Mouse (Mus musculus) hindbrain, embryonic 11.5 days (tissue): ENCODE measurements around the gene Ptprd. TPM values are rescaled to one million over a fixed set of nuclear protein-coding genes. Genes with fewer than 3 reads are reported as not detected.

Experiments used
- ATAC-seq: fragments of 200-750 bp; cut with Nextera tagmentation; 2 replicates; pipeline ENCODE4 v1.8.0; 2017; ENCODE audit warnings: mild to moderate bottlenecking, moderate TSS enrichment, moderate library complexity; ENCODE audit not compliant: low FRiP score
- DNase-seq: peaks from one replicate; pipeline ENCODE4 v3.0.0-alpha.2; 2015; ENCODE audit warnings: low spot score
- H3K27ac ChIP-seq: fragments of 300-500 bp; sonication (generic); 2 replicates; pipeline ENCODE4 v1.5.1; 2014; ENCODE audit warnings: mild to moderate bottlenecking, low read depth, low read length
- H3K27me3 ChIP-seq: fragments of 300-500 bp; sonication (generic); 2 replicates; pipeline ENCODE4 v1.6.1; 2014; ENCODE audit warnings: mild to moderate bottlenecking, low read length, moderate library complexity, mixed read lengths; ENCODE audit not compliant: control insufficient read depth, insufficient read depth
- H3K36me3 ChIP-seq: fragments of 300-500 bp; sonication (generic); 2 replicates; pipeline ENCODE4 v1.6.1; 2014; ENCODE audit warnings: mild to moderate bottlenecking, low read length, moderate library complexity, mixed read lengths; ENCODE audit not compliant: control insufficient read depth, insufficient read depth
- H3K4me1 ChIP-seq: fragments of 300-500 bp; sonication (generic); replicated peaks from 2 replicates; pipeline ENCODE4 v1.6.1; 2014; ENCODE audit warnings: low read length, mixed read lengths; ENCODE audit not compliant: control insufficient read depth, insufficient read depth
- H3K4me2 ChIP-seq: fragments of 300-500 bp; sonication (generic); replicated peaks from 2 replicates; pipeline ENCODE4 v1.6.1; 2014; ENCODE audit warnings: mild to moderate bottlenecking, low read depth, low read length
- H3K4me3 ChIP-seq: fragments of 300-500 bp; sonication (generic); 2 replicates; pipeline ENCODE4 v1.5.1; 2014; ENCODE audit warnings: low read depth, low read length
- H3K9ac ChIP-seq: fragments of 300-500 bp; sonication (generic); 2 replicates; pipeline ENCODE4 v1.6.1; 2014; ENCODE audit warnings: low read depth, low read length
- H3K9me3 ChIP-seq: fragments of 300-500 bp; sonication (generic); 2 replicates; pipeline ENCODE4 v1.6.1; 2016; ENCODE audit warnings: low read length; ENCODE audit not compliant: control insufficient read depth
- WGBS: fragments of 180-500 bp; shearing (Covaris S2); extraction: QIAGEN DNeasy Blood & Tissue Kit; methylation state at CpG from one replicate; pipeline ENCODE4 v1.1.7; 2014; 5-methylcytosine and 5-hydroxymethylcytosine counted together
- polyA plus RNA-seq: library from polyadenylated mRNA; unstranded; fragments of >200 nt; fragmentation: Nextera tagmentation; extraction: Ambion mirVana; gene quantifications from 2 replicates; pipeline ENCODE4 v1.2.1, GENCODE M21; 2014

Gene Ptprd
- polyA plus RNA-seq, 1 experiment from 2014 or later, result 31.7 TPM

DNA sequence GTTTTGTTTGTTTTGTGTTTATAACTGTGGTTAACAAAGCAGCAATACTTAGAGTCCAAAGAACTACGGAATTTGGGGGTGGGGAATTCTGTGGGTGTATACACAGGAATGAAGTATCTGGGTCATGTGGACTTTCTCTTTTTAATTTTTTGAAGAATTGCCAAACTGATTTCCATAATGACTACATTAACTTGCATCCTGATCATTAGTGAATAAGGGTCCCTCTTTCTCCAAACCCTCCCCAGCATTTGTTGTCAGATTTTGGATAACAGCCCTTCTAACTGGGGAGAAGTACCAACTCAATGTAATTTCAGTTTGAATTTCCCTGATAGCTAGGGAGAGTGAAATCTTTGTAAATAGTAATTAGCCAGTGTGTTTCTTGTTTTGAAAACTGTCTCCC is 43.3 kb downstream of the Ptprd start:
- Histone ChIP-seq H3K4me1 (no peaks in the 10 kb centered on the region), H3K27ac (no peak overlapping the region), H3K4me3 (no peak overlapping the region), H3K4me2 (no peak overlapping the region), H3K27me3 (no peaks in the 10 kb centered on the region), H3K36me3 (no peaks in the 10 kb centered on the region), H3K9me3 (no peaks in the 10 kb centered on the region), H3K9ac (no peak overlapping the region)
- DNase-seq (no peak), ATAC-seq (no peak)
- WGBS, result 84% methylated on average over 1 of the region's 1 CpGs

DNA sequence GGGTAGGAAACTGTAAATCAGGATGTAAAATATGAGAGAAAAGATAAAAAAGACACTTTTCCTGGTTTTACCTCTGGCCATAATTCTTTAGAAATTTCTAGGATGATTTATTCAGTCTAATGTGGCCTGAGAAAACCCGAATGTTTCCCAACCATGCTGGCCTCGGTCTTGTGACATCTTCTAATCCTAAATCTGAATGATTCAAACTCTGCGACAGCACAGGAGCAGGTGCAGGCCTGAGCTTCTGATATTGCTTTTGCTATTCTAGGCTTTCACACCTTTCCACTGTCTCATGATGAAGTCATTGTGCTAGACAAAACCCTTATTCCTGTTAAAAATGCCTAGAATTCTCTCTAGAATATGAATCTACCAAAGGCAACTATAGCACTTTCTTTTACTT is 51.3 kb downstream of the Ptprd start:
- Histone ChIP-seq H3K4me2 (no peak overlapping the region), H3K4me3 (no peak overlapping the region), H3K9me3 (no peaks in the 10 kb centered on the region), H3K27me3 (no peaks in the 10 kb centered on the region), H3K36me3 (no peaks in the 10 kb centered on the region), H3K27ac (no peak overlapping the region), H3K9ac (no peak overlapping the region), H3K4me1 (no peaks in the 10 kb centered on the region)
- no peak for DNase-seq
- WGBS, result 83% methylated on average over 3 of the region's 3 CpGs
- no peak for ATAC-seq

DNA sequence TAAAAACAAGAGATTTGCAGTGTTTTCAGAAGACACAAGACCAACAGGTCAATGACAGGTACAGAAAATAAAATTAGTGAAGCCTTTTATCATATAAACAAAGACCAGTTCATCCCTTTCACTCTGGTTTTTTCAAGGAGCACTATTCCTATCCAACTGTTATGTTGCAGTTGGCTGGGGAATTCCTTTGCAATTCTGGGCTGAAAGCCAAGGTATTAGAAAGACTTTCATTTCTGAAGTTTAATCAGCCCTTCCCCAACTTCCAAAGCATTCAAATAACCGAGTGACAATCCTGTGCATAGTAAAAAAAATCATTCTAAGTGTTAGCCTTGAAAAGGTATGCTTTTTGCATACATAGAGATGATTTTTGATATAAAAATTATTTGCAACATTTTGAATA is 61.2 kb downstream of the Ptprd start:
- Histone ChIP-seq H3K4me2 (no peak overlapping the region), H3K27ac (no peak overlapping the region), H3K9ac (no peak overlapping the region), H3K4me1 (no peaks in the 10 kb centered on the region), H3K36me3 (no peaks in the 10 kb centered on the region), H3K9me3 (no peaks in the 10 kb centered on the region), H3K27me3 (no peaks in the 10 kb centered on the region), H3K4me3 (no peak overlapping the region)
- ATAC-seq (no peak), DNase-seq (no peak)
- WGBS, result 58% methylated on average over 1 of the region's 1 CpGs

DNA sequence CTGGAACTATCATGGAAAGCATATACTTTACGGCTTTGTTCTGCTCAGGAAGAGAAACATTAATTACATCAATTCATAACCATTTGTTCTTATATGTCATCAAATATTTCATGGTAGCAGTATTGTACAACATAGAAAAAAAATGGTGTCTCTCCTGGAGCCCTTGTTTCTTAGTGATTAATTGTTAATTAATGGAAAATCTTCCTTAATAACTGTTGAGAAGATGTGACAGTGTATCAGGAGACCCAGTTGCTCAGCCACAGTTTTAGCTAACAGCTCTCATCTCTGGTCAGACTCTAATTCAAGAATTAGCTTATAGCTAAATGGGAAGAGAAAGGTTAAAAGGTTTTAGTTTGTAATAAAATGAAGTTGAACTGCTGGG is 69.0 kb downstream of the Ptprd start:
- Histone ChIP-seq H3K4me1 (no peaks in the 10 kb centered on the region), H3K9ac (no peak overlapping the region), H3K36me3 (no peaks in the 10 kb centered on the region), H3K27ac (no peak overlapping the region), H3K9me3 (no peaks in the 10 kb centered on the region), H3K27me3 (no peaks in the 10 kb centered on the region), H3K4me2 (no peak overlapping the region), H3K4me3 (no peak overlapping the region)
- DNase-seq (no peak), ATAC-seq (peak; percentile 27; the same call in 1 of the 2 replicates)
- 73% methylated on average over 1 of the region's 1 CpGs for WGBS

DNA sequence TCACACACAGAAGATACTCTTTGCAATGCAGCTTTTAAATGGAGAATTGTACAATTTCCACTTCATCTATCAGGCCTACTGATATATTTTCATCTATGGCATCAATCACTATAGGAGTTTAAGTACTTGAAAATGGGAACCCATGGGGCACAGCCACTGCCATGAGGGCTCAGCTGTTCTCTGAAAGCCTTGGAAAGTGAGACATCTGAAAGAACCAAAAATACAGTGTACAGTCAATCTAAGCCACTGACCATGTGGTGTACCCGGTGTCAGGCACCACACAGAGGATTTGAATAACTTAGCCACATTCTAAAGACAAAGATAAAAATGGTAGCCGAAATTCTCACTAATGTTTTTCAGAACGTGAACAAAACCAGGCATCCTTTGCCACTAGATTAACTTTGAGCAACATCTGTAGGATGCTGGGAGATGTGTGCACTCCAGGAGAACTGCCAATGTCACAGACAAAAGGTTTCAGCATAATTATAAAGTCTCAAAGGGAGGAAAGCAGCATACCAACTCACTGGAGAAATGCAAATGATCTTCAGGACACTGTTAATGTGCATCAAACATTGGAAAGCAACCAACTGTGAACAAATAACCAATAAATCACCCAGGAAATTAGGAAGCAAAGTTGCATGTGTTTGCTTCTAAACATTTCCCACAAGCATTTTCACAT is 69.5 kb downstream of the Ptprd start:
- Histone ChIP-seq H3K4me2 (no peak overlapping the region), H3K4me1 (no peaks in the 10 kb centered on the region), H3K27ac (no peak overlapping the region), H3K27me3 (no peaks in the 10 kb centered on the region), H3K4me3 (no peak overlapping the region), H3K9me3 (no peaks in the 10 kb centered on the region), H3K9ac (no peak overlapping the region), H3K36me3 (no peaks in the 10 kb centered on the region)
- ATAC-seq, result peak; percentile 87
- no peak for DNase-seq
- WGBS, result 63% methylated on average over 3 of the region's 3 CpGs

DNA sequence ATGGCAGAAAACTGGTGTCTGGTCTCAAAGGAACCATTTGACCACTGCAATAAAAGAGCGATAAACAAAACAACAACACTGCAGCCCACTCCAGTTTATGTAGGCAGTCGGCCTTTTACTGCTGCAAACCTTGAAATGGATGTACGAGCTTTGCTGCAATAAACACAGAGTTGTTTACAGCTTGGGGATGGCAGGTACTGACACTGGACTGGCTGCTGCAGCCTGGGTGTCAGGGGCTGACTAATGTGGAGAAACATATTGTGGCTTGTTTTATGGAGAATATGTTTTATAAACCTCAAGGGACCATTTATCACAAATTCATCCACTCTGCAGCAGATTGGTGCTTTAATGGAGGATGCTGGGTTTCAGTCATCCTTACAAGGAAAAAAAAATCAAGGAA is 100.9 kb downstream of the Ptprd start:
- 83% methylated on average over 3 of the region's 3 CpGs for WGBS
- Histone ChIP-seq H3K27me3 (no peaks in the 10 kb centered on the region), H3K27ac (no peak overlapping the region), H3K9me3 (no peaks in the 10 kb centered on the region), H3K4me1 (no peaks in the 10 kb centered on the region), H3K9ac (no peak overlapping the region), H3K4me2 (no peak overlapping the region), H3K4me3 (no peak overlapping the region), H3K36me3 (no peaks in the 10 kb centered on the region)
- ATAC-seq, result no peak
- no peak for DNase-seq

DNA sequence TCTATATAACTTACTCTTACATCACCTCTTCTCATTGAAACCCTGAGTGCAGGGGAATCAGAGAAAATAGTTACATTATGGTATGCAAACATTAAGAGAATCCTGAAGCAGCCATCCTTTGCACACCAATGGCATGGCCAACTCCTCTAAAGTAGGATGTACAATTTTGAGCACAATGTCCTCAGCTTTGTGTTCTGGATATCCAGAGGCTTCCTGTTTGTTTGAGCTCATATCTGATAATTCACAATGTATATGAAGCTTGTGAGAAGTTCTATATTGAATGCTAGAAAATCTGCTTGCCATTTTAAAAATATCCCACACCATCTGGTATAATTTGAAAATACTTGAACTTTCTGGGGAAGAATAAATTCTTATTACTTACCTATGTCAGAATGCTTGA is 114.2 kb downstream of the Ptprd start:
- H3K27me3 ChIP-seq, result no peaks in the 10 kb centered on the region
- no peak overlapping the region for H3K4me2 ChIP-seq
- H3K27ac ChIP-seq, result no peak overlapping the region
- no peaks in the 10 kb centered on the region for H3K36me3 ChIP-seq
- H3K9me3 ChIP-seq, result no peaks in the 10 kb centered on the region
- no peaks in the 10 kb centered on the region for H3K4me1 ChIP-seq
- no peak overlapping the region for H3K4me3 ChIP-seq
- H3K9ac ChIP-seq, result no peak overlapping the region
- DNase-seq (no peak), ATAC-seq (no peak)

DNA sequence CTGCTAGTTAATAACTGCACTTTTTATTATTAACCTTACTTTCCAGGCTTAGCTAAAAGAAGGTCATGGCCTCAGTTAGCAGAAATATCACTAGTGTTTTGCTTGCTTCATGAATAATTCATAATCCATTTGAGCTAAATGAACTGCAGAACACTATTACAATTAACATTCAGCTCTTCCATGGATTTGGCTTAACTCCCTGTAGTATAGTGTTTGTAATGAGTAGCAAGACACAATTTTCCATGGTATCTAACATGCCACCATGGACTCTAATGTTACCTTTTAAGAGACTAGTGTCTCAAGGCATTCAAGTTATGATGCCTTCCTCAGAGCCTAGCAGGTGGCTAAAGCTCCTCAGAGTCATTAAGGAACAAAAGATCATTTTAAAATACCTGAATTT is 129.0 kb downstream of the Ptprd start:
- no peaks in the 10 kb centered on the region for H3K4me1 ChIP-seq
- ATAC-seq (peak; percentile 68), DNase-seq (peak; percentile 5)
- H3K27me3 ChIP-seq, result no peaks in the 10 kb centered on the region
- H3K36me3 ChIP-seq, result no peaks in the 10 kb centered on the region
- H3K27ac ChIP-seq, result no peak overlapping the region
- H3K4me2 ChIP-seq, result no peak overlapping the region
- H3K9me3 ChIP-seq, result no peaks in the 10 kb centered on the region
- no peak overlapping the region for H3K4me3 ChIP-seq
- no peak overlapping the region for H3K9ac ChIP-seq

DNA sequence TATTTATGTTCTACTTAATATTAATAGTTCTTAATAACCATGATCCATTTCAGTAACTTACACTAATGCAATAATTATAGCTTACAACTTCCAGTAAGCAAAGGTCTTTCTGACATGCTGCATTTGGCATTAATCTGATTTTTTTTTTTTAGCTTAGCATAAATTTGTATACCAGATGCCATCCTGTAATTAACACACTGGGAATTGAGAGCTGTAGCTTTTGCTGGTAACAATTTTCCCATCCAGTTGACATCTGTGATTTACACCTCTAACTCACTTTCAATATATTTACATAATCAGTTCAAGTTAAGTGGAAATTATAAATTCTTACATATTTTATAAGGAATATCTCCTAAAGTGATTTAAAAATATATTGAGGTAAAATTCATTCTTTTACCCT is 134.3 kb downstream of the Ptprd start:
- DNase-seq (no peak), ATAC-seq (no peak)
- no peaks in the 10 kb centered on the region for H3K9me3 ChIP-seq
- no peak overlapping the region for H3K4me2 ChIP-seq
- H3K27ac ChIP-seq, result no peak overlapping the region
- no peaks in the 10 kb centered on the region for H3K4me1 ChIP-seq
- H3K4me3 ChIP-seq, result no peak overlapping the region
- H3K36me3 ChIP-seq, result no peaks in the 10 kb centered on the region
- no peak overlapping the region for H3K9ac ChIP-seq
- no peaks in the 10 kb centered on the region for H3K27me3 ChIP-seq
